Comparison of ENCODE assay signal across 8 mouse cellular contexts in genomic region chr14:62798608-62799101, GRCm38 (mm10). TPM values are rescaled to one million over a fixed set of nuclear protein-coding genes. Genes with fewer than 3 reads are reported as not detected.
DNase-seq lines count a peak whose midpoint lies in the region; ATAC-seq lines count a peak whose summit lies in the region.

No protein-coding gene starts in this region.

- H3K4me2 ChIP-seq in intestine, embryonic 16.5 days (ENCODE audit: low read depth, low read length) = peak overlapping the region; percentile 44
- no peak overlapping the region for H3K4me2 ChIP-seq in neural tube, embryonic 11.5 days (ENCODE audit: low read depth)

- peak; percentile 29 to 57 for DNase-seq in lung, adult 18-20 months
- DNase-seq in lung, postnatal 10 days = no peak
- DNase-seq in neural tube, embryonic 11.5 days (ENCODE audit: low spot score) = peak; percentile 19
- DNase-seq in layer of hippocampus, adult 11-12 months (ENCODE audit: low spot score) = no peak
- no peak for DNase-seq in right cerebral cortex, postnatal 4 days

- H3K27ac ChIP-seq in intestine, embryonic 16.5 days (ENCODE audit: low read length) = no peak overlapping the region
- H3K27ac ChIP-seq in neural tube, embryonic 11.5 days (ENCODE audit: low read depth, low read length) = no peak overlapping the region

- peak overlapping the region; percentile 22 for H3K4me3 ChIP-seq in intestine, embryonic 16.5 days (ENCODE audit: low read length)
- no peak overlapping the region for H3K4me3 ChIP-seq in neural tube, embryonic 11.5 days (ENCODE audit: low read depth, low read length)

- H3K36me3 ChIP-seq in intestine, embryonic 16.5 days (ENCODE audit: control insufficient read depth, insufficient read depth, low read length) = no peaks in the 10 kb centered on the region
- no peaks in the 10 kb centered on the region for H3K36me3 ChIP-seq in neural tube, embryonic 11.5 days (ENCODE audit: control insufficient read depth, insufficient read depth, low read length)

- no peaks in the 10 kb centered on the region for H3K27me3 ChIP-seq in intestine, embryonic 16.5 days (replicated peaks; ENCODE audit: control insufficient read depth, insufficient read depth, low read length)
- H3K27me3 ChIP-seq in neural tube, embryonic 11.5 days (ENCODE audit: control insufficient read depth, insufficient read depth, low read length) = no peaks in the 10 kb centered on the region

- 0 out of 2 replicates have a peak, but pooled peaks cover 7% of the 10 kb centered on the region for H3K4me1 ChIP-seq in intestine, embryonic 16.5 days (ENCODE audit: control insufficient read depth, insufficient read depth, low read length)
- H3K4me1 ChIP-seq in neural tube, embryonic 11.5 days (ENCODE audit: control insufficient read depth, insufficient read depth, low read length) = peaks cover 4% of the 10 kb centered on the region; the same call in 1 of the 2 replicates

- peak; percentile 91 for ATAC-seq in activated CD4-positive, CD25-positive, alpha-beta regulatory T cell, adult 4 months
- peak; percentile 72 for ATAC-seq in intestine, embryonic 16.5 days
- no peak for ATAC-seq in neural tube, embryonic 11.5 days (ENCODE audit: insufficient read depth, low FRiP score, low TSS enrichment)
- ATAC-seq in monocyte, adult 5-6 weeks (replicated peaks; ENCODE audit: insufficient number of reproducible peaks, low FRiP score, low TSS enrichment, poor library complexity, severe bottlenecking) = no peak

- H3K9ac ChIP-seq in intestine, embryonic 16.5 days (ENCODE audit: low read depth, low read length) = peak overlapping the region; percentile 11; the same call in 1 of the 2 replicates
- H3K9ac ChIP-seq in neural tube, embryonic 11.5 days (ENCODE audit: low read length) = no peak overlapping the region

- 5% methylated on average over 4 of the region's 4 CpGs for WGBS in intestine, embryonic 16.5 days
- under 1% methylated on average over 4 of the region's 4 CpGs for WGBS in neural tube, embryonic 11.5 days

- H3K9me3 ChIP-seq in intestine, embryonic 16.5 days (ENCODE audit: control insufficient read depth, low read length) = no peaks in the 10 kb centered on the region
- H3K9me3 ChIP-seq in neural tube, embryonic 11.5 days (ENCODE audit: control insufficient read depth, low read length) = no peaks in the 10 kb centered on the region

RNA-seq across cellular contexts. Expression of gene Ints6, which starts 37.7 kb away (rescaled TPM):
- polyA plus RNA-seq in activated CD4-positive, CD25-positive, alpha-beta regulatory T cell, adult 4 months (2017; shearing (Covaris generic)) = 10 to 100 TPM; 14.9 to 20.7 TPM
- 13.1 and 16.7 TPM in 2 replicates for polyA plus RNA-seq in intestine, embryonic 16.5 days (2015; fragmentation: Nextera tagmentation; extraction: Ambion mirVana)
- polyA plus RNA-seq in neural tube, embryonic 11.5 days (2014; fragmentation: Nextera tagmentation; extraction: Ambion mirVana) = 27.4 and 30.1 TPM in 2 replicates
- 63.8 to 126 TPM (median 83.5 TPM) in 3 replicates for total RNA-seq in monocyte, adult 5-6 weeks (2017)

RNA-seq across cellular contexts. Expression of gene Wdfy2, which starts 38.8 kb away (rescaled TPM):
- polyA plus RNA-seq in activated CD4-positive, CD25-positive, alpha-beta regulatory T cell, adult 4 months (2017; shearing (Covaris generic)) = 1 to 10 TPM; 3.9 to 4.5 TPM
- 3.1 and 3.8 TPM in 2 replicates for polyA plus RNA-seq in intestine, embryonic 16.5 days (2015; fragmentation: Nextera tagmentation; extraction: Ambion mirVana)
- polyA plus RNA-seq in neural tube, embryonic 11.5 days (2014; fragmentation: Nextera tagmentation; extraction: Ambion mirVana) = 16.9 and 18.2 TPM in 2 replicates
- 29.0 to 31.6 TPM (median 29.2 TPM) in 3 replicates for total RNA-seq in monocyte, adult 5-6 weeks (2017)

Comparison
In these comparisons a context has a peak if more than half of its experiments do, and no peak if none do; other contexts are left out.
1. DNase-seq: peak in lung, adult 18-20 months (2 of 2) and neural tube, embryonic 11.5 days (single experiment); none in lung, postnatal 10 days (single experiment), layer of hippocampus, adult 11-12 months (single experiment) and right cerebral cortex, postnatal 4 days (single experiment).
2. ATAC-seq: peak in activated CD4-positive, CD25-positive, alpha-beta regulatory T cell, adult 4 months (single experiment) and intestine, embryonic 16.5 days (single experiment); none in neural tube, embryonic 11.5 days (single experiment) and monocyte, adult 5-6 weeks (single experiment).